Mouse (Mus musculus): ENCODE data around the gene Adam11. TPM values are rescaled to one million over a fixed set of nuclear protein-coding genes. Genes with fewer than 3 reads are reported as not detected.

The Adam11 gene
- polyA plus RNA-seq, 1 experiment from 2014 or later = 7.3 TPM

GRCm38 (mm10) chr11:102753591-102754324, 7.5 kb upstream of the Adam11 start:
- no peak overlapping the region for H3K27ac ChIP-seq (replicated peaks)
- ATAC-seq (ENCODE audit: extremely low read depth, insufficient number of reproducible peaks, low FRiP score, low TSS enrichment) = no peak
- WGBS = 48% methylated on average over 18 of the region's 18 CpGs
- H3K36me3 ChIP-seq = no peaks in the 10 kb centered on the region
- peak overlapping the region; percentile 56 for H3K4me2 ChIP-seq
- H3K4me3 ChIP-seq = no peak overlapping the region; the same call in 1 of the 2 replicates
- no peaks in the 10 kb centered on the region for H3K9me3 ChIP-seq
- peaks cover 11% of the 10 kb centered on the region for H3K27me3 ChIP-seq (replicated peaks)
- peaks cover 24% of the 10 kb centered on the region for H3K4me1 ChIP-seq
- H3K9ac ChIP-seq = peak overlapping the region; percentile 57

DNA sequence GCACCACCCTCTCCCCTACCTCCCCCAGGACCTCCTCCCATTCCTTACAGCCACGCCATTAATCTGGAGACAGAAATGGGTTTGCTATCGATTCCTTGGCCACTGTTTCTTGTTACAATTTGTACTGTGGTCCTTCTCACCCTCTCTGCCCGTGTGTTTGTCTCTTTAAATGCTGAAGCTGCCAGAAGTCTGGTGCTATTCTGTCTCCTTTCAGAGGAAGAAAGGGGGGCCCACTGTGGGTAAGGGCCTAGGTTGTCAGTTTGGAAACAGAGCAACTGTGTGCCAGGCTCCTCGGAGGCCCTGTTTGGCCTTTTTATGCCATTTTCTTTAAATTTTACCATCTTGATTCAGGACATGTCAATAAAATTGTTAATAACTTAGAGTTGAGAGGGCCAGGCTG, 6.8 kb upstream of the Adam11 start:
- peak overlapping the region; percentile 57 for H3K9ac ChIP-seq
- 45% methylated on average over 4 of the region's 4 CpGs for WGBS
- no peak overlapping the region; the same call in 1 of the 2 replicates for H3K4me3 ChIP-seq
- peak overlapping the region; percentile 56 for H3K4me2 ChIP-seq
- H3K27me3 ChIP-seq (replicated peaks) = peaks cover 12% of the 10 kb centered on the region
- H3K36me3 ChIP-seq = no peaks in the 10 kb centered on the region
- ATAC-seq (ENCODE audit: extremely low read depth, insufficient number of reproducible peaks, low FRiP score, low TSS enrichment) = no peak
- no peak overlapping the region for H3K27ac ChIP-seq (replicated peaks)
- H3K4me1 ChIP-seq = peaks cover 29% of the 10 kb centered on the region
- no peaks in the 10 kb centered on the region for H3K9me3 ChIP-seq

DNA sequence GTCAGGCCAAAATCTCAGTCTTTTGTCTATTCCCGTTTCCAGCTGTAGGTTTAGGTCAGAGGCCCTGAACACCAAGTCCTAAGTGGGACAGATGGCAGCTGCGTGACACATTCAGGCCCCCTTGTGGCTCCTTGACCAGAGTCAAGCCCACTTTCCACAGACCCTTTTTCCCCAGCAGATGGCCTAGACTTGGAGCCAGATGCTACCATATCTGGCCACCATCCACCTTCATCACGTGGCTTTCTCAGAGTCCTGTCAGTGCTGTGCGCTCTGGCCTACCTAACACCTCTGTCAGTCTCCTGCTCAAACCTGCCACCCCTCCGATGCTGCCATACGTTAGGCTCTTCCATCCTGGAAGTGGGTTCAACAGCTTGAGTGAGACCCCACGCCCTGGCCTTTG, 5.8 kb upstream of the Adam11 start:
- Histone ChIP-seq H3K27me3 (replicated peaks) (peaks cover 22% of the 10 kb centered on the region), H3K4me2 (no peak overlapping the region), H3K4me3 (no peak overlapping the region), H3K9me3 (no peaks in the 10 kb centered on the region), H3K36me3 (no peaks in the 10 kb centered on the region), H3K4me1 (peaks cover 39% of the 10 kb centered on the region), H3K9ac (no peak overlapping the region; the same call in 1 of the 2 replicates), H3K27ac (replicated peaks) (no peak overlapping the region)
- WGBS = 77% methylated on average over 7 of the region's 7 CpGs
- no peak for ATAC-seq (ENCODE audit: extremely low read depth, insufficient number of reproducible peaks, low FRiP score, low TSS enrichment)

DNA sequence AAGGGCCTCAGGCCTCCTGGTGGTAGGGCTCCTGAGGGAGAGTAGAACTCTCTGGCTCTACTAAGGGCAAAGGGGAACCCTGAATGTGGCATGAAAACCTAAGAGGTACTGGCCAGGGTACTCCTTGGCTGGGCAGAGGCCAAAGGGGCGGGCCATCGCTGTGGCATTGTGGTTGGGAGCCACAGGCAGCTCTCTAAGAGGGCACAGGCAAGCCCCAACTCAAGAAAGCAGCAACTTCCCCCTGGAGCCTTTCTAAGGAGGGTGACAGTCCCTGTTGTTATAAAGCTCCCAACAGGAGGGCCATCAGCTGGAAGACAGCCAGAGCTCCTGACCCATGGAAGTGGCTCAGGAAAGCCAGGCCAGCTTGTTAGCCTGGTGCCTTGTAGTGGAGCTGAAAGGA, 2.3 kb upstream of the Adam11 start:
- Histone ChIP-seq H3K36me3 (no peaks in the 10 kb centered on the region), H3K4me3 (no peak overlapping the region), H3K27me3 (replicated peaks) (peaks cover 41% of the 10 kb centered on the region), H3K27ac (replicated peaks) (no peak overlapping the region; the same call in 1 of the 2 replicates), H3K4me2 (no peak overlapping the region), H3K9me3 (no peaks in the 10 kb centered on the region), H3K9ac (no peak overlapping the region), H3K4me1 (peaks cover 52% of the 10 kb centered on the region)
- no peak for ATAC-seq (ENCODE audit: extremely low read depth, insufficient number of reproducible peaks, low FRiP score, low TSS enrichment)
- 72% methylated on average over 2 of the region's 2 CpGs for WGBS

DNA sequence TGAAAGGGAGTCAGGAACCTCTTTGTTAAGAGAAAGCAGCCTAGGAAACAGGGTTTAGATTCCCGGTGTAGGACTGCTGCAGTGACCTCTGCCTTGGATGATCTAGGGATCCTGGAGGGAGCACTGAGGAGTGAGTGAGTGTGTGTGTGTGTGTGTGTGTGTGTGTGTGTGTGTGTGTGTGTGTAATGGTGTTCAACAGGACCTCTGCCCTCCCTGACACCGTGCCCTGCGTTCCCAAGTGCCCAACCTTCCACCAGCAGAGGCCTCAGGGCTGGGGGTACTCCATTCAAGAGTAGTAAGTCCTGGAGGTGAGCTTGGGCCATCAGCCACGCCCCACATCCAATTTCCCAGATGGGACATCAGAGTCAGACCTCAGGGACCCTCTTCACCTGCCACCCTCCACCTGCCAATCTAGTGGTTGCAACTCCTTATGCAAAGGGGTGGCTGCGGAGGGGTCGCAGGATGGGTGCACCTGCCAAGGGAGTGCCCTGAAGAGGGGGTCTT, 382 bp upstream of the Adam11 start:
- 0 out of 2 replicates have a peak overlapping the region, but pooled peaks have one; percentile 21 for H3K27ac ChIP-seq (replicated peaks)
- peak overlapping the region; percentile 91 for H3K9ac ChIP-seq
- no peak for ATAC-seq (ENCODE audit: extremely low read depth, insufficient number of reproducible peaks, low FRiP score, low TSS enrichment)
- peaks cover 38% of the 10 kb centered on the region for H3K4me1 ChIP-seq
- H3K27me3 ChIP-seq (replicated peaks) = peaks cover 51% of the 10 kb centered on the region
- H3K4me3 ChIP-seq = peak overlapping the region; percentile 74
- 22% methylated on average over 6 of the region's 6 CpGs for WGBS
- H3K4me2 ChIP-seq = peak overlapping the region; percentile 99
- no peaks in the 10 kb centered on the region for H3K36me3 ChIP-seq
- H3K9me3 ChIP-seq = no peaks in the 10 kb centered on the region

- H3K9ac ChIP-seq = peak overlapping the region; percentile 91
- no peak for ATAC-seq (ENCODE audit: extremely low read depth, insufficient number of reproducible peaks, low FRiP score, low TSS enrichment)
- 16% methylated on average over 15 of the region's 15 CpGs for WGBS
- H3K27ac ChIP-seq (replicated peaks) = no peak overlapping the region
- peaks cover 51% of the 10 kb centered on the region for H3K27me3 ChIP-seq (replicated peaks)
- peak overlapping the region; percentile 99 for H3K4me2 ChIP-seq
- peaks cover 38% of the 10 kb centered on the region for H3K4me1 ChIP-seq
- peak overlapping the region; percentile 74 for H3K4me3 ChIP-seq
- H3K36me3 ChIP-seq = no peaks in the 10 kb centered on the region
- no peaks in the 10 kb centered on the region for H3K9me3 ChIP-seq
Measured at GRCm38 (mm10) chr11:102762248-102762647, 1.0 kb downstream of the Adam11 start.

GRCm38 (mm10) chr11:102763009-102763767, 1.9 kb downstream of the Adam11 start:
- no peak for ATAC-seq (ENCODE audit: extremely low read depth, insufficient number of reproducible peaks, low FRiP score, low TSS enrichment)
- Histone ChIP-seq H3K27ac (replicated peaks) (no peak overlapping the region), H3K4me2 (no peak overlapping the region), H3K4me3 (no peak overlapping the region), H3K36me3 (no peaks in the 10 kb centered on the region), H3K4me1 (peaks cover 38% of the 10 kb centered on the region), H3K27me3 (replicated peaks) (peaks cover 51% of the 10 kb centered on the region), H3K9me3 (no peaks in the 10 kb centered on the region), H3K9ac (no peak overlapping the region)
- WGBS = 68% methylated on average over 11 of the region's 11 CpGs

DNA sequence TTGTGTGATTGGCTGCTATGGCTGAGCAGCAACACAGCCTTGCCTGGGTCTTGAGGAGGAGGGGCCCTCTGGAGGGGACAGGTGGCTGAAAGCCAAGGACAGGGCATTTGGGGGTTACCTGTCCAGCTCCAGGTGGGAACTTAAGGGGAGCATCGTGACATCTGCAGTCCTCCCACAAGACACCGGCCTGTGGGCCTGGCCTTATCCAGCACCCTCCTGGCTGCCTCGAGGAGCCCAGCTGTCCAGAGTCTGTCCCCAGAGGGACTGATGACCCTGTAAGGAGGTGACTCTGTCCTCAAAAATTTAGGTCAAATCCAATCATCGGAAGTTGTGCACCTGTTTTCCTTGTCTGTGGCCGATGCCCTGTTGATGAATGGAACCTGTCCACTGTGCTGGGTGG, 4.2 kb downstream of the Adam11 start:
- 76% methylated on average over 5 of the region's 5 CpGs for WGBS
- peaks cover 35% of the 10 kb centered on the region for H3K4me1 ChIP-seq
- H3K9me3 ChIP-seq = no peaks in the 10 kb centered on the region
- no peak overlapping the region for H3K4me3 ChIP-seq
- H3K9ac ChIP-seq = 0 out of 2 replicates have a peak overlapping the region, but pooled peaks have one; percentile 19
- H3K27me3 ChIP-seq (replicated peaks) = peaks cover 40% of the 10 kb centered on the region
- no peak overlapping the region for H3K27ac ChIP-seq (replicated peaks)
- ATAC-seq (ENCODE audit: extremely low read depth, insufficient number of reproducible peaks, low FRiP score, low TSS enrichment) = no peak
- H3K36me3 ChIP-seq = no peaks in the 10 kb centered on the region
- H3K4me2 ChIP-seq = no peak overlapping the region

DNA sequence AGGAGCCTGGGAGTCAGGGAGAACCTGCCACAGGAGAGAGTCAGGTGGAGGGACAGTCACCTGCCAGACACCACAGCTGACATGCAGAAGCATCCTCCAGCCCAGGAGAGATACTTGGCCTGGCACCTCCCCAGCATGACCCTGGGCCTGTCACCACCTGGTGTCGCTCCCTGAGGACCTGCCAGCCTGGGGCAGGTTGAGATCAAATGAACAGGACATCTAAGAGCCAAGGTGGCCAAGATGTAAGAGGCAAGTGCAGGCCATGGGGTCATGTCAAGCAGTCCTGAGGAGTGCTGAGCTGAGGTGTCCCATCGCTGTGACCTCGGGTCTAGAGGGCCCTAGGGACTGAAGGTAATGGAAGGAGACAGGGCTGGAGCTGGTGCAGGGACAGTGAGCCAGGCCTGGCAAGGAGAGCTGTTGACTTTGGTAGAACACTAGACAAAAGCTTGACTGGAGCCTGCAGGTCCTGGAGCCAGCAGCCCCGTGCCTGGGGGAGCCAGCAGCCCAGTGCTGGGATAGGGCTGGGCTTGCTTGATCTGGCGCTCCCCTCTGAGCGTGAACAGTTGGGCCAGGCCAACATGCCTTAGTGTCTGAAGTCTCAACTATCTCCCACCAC, 5.9 kb downstream of the Adam11 start:
- H3K27me3 ChIP-seq (replicated peaks) = peaks cover 32% of the 10 kb centered on the region
- no peak overlapping the region for H3K4me2 ChIP-seq
- H3K36me3 ChIP-seq = no peaks in the 10 kb centered on the region
- WGBS = 58% methylated on average over 6 of the region's 6 CpGs
- H3K9me3 ChIP-seq = no peaks in the 10 kb centered on the region
- no peak overlapping the region for H3K9ac ChIP-seq
- no peak overlapping the region for H3K27ac ChIP-seq (replicated peaks)
- peaks cover 32% of the 10 kb centered on the region for H3K4me1 ChIP-seq
- no peak overlapping the region for H3K4me3 ChIP-seq
- no peak for ATAC-seq (ENCODE audit: extremely low read depth, insufficient number of reproducible peaks, low FRiP score, low TSS enrichment)

DNA sequence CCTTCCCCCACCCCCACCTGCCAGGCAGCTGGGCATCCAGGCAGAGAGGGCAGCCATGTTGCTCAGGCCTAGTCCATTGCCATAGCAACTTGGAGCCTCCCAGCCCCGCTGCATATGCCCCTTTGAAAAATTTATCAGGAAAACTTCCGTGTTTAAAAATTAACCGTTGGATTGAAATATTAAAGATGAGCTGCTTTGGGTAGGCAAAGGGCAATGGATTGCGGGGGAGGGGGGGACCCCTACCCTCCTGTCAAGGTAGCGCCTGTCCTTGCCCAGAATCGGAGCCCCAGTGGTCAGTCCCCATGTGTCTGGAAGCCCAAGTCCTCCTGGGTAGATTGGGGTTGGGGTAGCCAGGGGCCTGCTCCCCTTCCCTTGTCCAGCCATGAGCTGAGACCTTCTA, 7.9 kb downstream of the Adam11 start:
- WGBS = 76% methylated on average over 6 of the region's 6 CpGs
- ATAC-seq (ENCODE audit: extremely low read depth, insufficient number of reproducible peaks, low FRiP score, low TSS enrichment) = no peak
- no peak overlapping the region for H3K4me2 ChIP-seq
- H3K27ac ChIP-seq (replicated peaks) = no peak overlapping the region
- H3K9ac ChIP-seq = no peak overlapping the region
- H3K27me3 ChIP-seq (replicated peaks) = peaks cover 31% of the 10 kb centered on the region
- no peaks in the 10 kb centered on the region for H3K36me3 ChIP-seq
- no peaks in the 10 kb centered on the region for H3K9me3 ChIP-seq
- H3K4me1 ChIP-seq = peaks cover 26% of the 10 kb centered on the region
- H3K4me3 ChIP-seq = no peak overlapping the region

DNA sequence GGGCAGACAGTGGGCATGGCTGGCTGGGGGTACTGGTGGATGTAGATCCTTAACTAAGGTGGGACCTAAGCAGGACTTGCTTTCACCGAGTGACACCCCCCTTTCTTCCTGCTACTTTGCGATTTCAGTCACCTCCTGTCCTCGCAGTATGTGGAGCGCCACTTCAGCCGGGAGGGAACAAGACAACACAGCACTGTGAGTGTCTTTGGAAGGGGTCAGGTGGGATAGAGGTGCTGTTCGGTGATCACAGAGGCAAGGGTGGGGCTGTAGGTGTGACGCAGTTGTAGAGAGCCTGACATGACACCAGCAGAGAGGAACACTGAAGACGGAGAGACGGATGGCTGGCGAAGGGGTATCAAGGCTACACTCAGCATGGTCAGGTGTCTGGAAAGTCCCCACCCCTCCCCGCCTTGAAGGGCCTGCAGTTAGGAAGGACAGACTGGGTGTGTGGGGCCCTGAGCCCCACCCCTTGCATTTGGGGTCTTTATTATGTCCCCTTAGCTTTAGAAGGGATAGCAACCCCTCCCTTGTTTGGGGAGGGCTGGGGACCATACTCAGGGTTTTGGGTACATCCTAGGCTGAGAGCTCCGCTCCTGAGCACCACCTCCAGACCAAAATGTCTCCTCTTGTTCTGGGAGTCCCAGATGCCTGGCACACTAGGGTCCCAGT, 8.9 kb downstream of the Adam11 start:
- no peaks in the 10 kb centered on the region for H3K36me3 ChIP-seq
- H3K4me2 ChIP-seq = peak overlapping the region; percentile 32
- H3K9me3 ChIP-seq = no peaks in the 10 kb centered on the region
- peak overlapping the region; percentile 61 for H3K9ac ChIP-seq
- H3K27me3 ChIP-seq (replicated peaks) = peaks cover 22% of the 10 kb centered on the region
- WGBS = 65% methylated on average over 12 of the region's 12 CpGs
- H3K4me1 ChIP-seq = peaks cover 33% of the 10 kb centered on the region
- H3K4me3 ChIP-seq = no peak overlapping the region
- no peak for ATAC-seq (ENCODE audit: extremely low read depth, insufficient number of reproducible peaks, low FRiP score, low TSS enrichment)
- peak overlapping the region; percentile 59 for H3K27ac ChIP-seq (replicated peaks)

Data from heart, embryonic 13.5 days (tissue).